Mouse (Mus musculus) olfactory bulb, adult 2 months (tissue): Measurements from ENCODE around the gene Foxs1. TPM values are rescaled to one million over a fixed set of nuclear protein-coding genes. Genes with fewer than 3 reads are reported as not detected.

Source experiments
- H3K27ac ChIP-seq: fragments of 200-500 bp; 2 replicates; pipeline ENCODE4 v1.5.1; 2012; ENCODE audit warnings: low read depth, low read length; ENCODE audit not compliant: insufficient read depth
- H3K4me1 ChIP-seq: fragments of 200-500 bp; 2 replicates; pipeline ENCODE4 v1.6.1; 2012; ENCODE audit warnings: low read length; ENCODE audit not compliant: control insufficient read depth, insufficient read depth
- H3K4me3 ChIP-seq: fragments of 200-500 bp; 2 replicates; pipeline ENCODE4 v1.5.1; 2012; ENCODE audit warnings: mild to moderate bottlenecking, low read depth, low read length, moderate library complexity; ENCODE audit not compliant: insufficient read depth
- CTCF ChIP-seq: fragments of 200-500 bp; IDR thresholded peaks from 2 replicates; pipeline ENCODE4 v1.5.1; 2012; ENCODE audit warnings: low read depth, mild to moderate bottlenecking, low read length, moderate library complexity; ENCODE audit not compliant: insufficient read depth
- POLR2A ChIP-seq: fragments of 200-500 bp; IDR thresholded peaks from 2 replicates; pipeline ENCODE4 v1.6.1; 2012; ENCODE audit warnings: mild to moderate bottlenecking, low read depth, low read length, moderate library complexity; ENCODE audit not compliant: insufficient read depth
- WGBS: fragments of 180-500 bp; shearing (Covaris S2); methylation state at CpG from one replicate; pipeline ENCODE4 v1.1.7; 2018; 5-methylcytosine and 5-hydroxymethylcytosine counted together
- polyA plus RNA-seq: library from polyadenylated mRNA; stranded (reverse); fragments of >200 nt; gene quantifications from 2 replicates; pipeline ENCODE4 v1.2.4, GENCODE M21; 2012; ENCODE audit warnings: low replicate concordance; ENCODE audit not compliant: missing spikeins, insufficient read depth, insufficient read length

Foxs1 gene
- polyA plus RNA-seq, 1 experiment = not detected

DNA sequence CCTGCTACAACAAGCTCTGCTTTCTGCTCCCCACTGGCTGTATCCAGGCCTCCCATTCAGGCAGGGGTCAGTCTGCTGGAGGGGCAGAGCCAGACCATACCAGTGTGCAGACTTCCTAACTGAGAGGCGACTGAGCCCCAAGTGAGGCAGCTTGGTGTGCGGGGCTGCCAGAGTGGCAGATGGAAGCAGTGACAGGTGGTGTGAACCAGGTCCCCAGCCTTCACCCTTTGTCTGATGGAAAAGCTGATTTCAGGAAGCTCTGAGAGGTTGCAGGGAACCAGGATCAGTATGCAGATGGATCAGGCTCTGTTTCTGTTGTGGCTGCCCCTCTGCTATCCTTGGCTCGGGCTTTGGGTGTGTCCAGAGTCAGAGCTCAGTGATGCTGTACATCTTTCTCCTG lies 9.4 kb downstream of the Foxs1 start:
- Histone ChIP-seq H3K27ac (no peak overlapping the region), H3K4me1 (peaks cover 15% of the 10 kb centered on the region), H3K4me3 (no peak overlapping the region)
- no peak for TF ChIP-seq CTCF
- no peak for TF ChIP-seq POLR2A
- WGBS = 91% methylated on average over 3 of the region's 3 CpGs

DNA sequence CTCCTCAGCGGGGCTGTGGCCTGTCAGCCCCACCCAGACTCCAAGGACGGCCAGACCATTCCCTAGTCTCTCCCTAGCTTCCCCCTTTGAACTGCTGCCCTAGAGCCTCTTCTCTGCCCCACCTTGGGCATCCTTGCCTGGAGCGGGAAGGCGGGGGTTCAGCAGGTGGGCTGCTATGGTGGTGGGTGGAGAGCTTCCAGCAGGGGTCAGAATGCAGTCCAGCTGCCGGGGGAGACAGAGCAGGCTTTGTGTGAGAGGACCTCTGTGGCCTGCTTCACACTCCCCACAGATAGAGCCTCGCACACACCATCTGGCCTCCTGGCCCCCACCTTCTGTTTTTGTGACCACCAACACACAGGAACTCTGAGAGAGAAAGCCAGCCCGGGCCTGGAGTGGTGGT lies 10.6 kb downstream of the Foxs1 start:
- WGBS = 68% methylated on average over 7 of the region's 7 CpGs
- H3K4me3 ChIP-seq = no peak overlapping the region
- peaks cover 7% of the 10 kb centered on the region for H3K4me1 ChIP-seq
- no peak overlapping the region for H3K27ac ChIP-seq
- TF ChIP-seq POLR2A (no peak), CTCF (no peak)

DNA sequence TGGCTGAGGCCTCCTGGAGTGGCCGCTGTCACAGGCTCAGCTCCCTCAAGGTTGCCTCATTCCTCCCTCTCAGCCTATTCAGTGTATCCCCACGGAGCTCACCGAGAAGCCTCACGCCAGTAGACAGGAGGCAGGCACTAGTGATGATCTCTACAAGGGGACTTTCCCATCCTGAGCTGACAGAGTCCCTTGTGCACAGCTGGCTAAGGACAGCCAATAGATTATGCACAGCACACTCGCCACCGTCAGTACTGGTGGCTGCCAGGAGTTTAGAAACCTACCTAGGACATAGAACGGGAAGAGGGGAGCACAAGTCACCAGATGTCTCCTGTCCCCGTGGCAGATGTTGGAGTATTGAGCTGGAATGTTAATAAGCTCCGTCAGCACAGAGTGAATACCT lies 15.3 kb downstream of the Foxs1 start:
- WGBS = 68% methylated on average over 9 of the region's 9 CpGs
- Histone ChIP-seq H3K27ac (no peak overlapping the region), H3K4me3 (no peak overlapping the region), H3K4me1 (peaks cover 5% of the 10 kb centered on the region)
- TF ChIP-seq CTCF (no peak), POLR2A (no peak)

DNA sequence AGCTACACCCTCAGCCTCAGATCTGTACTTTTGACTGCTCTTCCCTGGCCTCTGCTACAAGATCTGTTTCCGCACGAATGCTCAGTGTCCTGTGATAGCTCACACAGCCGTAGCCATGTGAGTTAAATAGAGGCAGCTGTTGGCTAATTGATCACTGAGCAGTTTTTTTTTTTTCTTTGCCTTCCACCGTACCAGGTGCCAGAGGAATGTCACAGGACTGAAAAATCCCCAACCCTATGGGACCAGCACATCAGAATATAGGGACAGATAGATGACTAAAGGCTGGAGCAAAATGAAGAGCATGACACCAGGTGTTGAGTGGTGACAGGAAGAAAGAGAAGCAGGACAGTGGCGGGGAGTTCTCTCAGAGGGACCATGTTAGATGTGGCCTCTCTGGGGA lies 16.9 kb downstream of the Foxs1 start:
- Histone ChIP-seq H3K27ac (no peak overlapping the region), H3K4me1 (peaks cover 5% of the 10 kb centered on the region), H3K4me3 (no peak overlapping the region)
- WGBS = 69% methylated on average over 5 of the region's 5 CpGs
- TF ChIP-seq CTCF (no peak), POLR2A (no peak)

DNA sequence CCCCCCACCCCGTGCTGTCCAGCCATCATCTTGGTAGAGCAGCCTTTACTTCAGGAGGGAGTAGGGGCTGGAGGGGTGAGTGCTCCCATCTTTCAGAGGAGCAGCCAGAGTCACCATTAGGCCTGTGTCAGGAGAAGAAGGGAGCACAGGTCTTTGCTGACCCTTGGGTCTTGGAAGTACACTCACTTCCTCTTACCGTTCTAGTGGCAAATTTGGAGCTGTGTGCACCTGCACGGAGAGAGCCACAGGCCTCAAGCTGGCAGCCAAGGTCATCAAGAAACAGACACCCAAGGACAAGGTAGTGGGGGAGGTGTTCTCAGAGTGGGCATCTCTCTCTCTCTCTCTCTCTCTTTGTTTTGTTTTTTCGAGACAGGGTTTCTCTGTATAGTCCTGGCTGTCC lies 17.6 kb downstream of the Foxs1 start:
- TF ChIP-seq CTCF (no peak), POLR2A (no peak)
- Histone ChIP-seq H3K4me1 (peaks cover 5% of the 10 kb centered on the region), H3K4me3 (no peak overlapping the region), H3K27ac (no peak overlapping the region)
- WGBS = 72% methylated on average over 4 of the region's 4 CpGs

DNA sequence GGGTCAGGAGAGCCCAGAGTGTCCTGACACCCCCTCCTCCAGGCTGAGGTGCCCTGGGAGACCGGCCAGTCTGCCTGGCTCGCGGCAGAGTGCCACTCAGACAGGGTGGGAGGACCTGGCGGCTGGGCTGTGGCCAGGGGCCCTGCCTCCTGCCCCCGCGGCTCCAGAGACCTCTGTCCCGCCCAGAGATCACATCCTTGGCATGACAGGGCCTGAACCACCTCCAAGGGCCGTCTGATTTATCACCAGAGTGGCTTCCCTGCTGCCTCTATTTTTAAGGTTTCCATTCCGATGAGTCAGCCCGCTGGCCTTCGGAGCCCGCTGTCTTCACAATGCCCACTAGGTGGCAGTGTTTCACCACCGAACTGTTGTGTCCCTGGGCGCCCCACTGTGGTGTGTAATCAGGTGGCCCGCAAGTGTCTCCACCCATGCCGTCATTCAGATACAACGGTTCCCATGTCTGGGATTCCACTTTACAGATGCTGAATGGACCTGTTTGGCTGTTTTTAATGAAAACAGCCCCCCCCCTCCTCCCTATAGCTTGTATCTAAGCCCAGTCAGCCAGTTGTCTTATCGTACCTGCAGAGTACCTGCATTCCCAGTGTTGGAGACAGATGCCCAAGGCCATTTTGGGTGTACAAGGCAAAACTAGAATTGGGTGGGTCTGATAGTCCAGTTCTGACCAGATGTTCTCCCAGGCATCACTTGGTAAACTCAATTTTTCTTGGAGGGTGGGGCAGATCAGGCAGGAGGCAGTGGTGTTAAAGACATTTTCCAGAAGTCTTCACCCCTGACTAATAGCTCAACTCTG lies 18.5 kb downstream of the Foxs1 start:
- H3K27ac ChIP-seq = no peak overlapping the region
- H3K4me1 ChIP-seq = peaks cover 5% of the 10 kb centered on the region
- 2% methylated on average over 18 of the region's 18 CpGs for WGBS
- TF ChIP-seq POLR2A (no peak), CTCF (peak; percentile 88)
- peak overlapping the region; percentile 20; the same call in 1 of the 2 replicates for H3K4me3 ChIP-seq

DNA sequence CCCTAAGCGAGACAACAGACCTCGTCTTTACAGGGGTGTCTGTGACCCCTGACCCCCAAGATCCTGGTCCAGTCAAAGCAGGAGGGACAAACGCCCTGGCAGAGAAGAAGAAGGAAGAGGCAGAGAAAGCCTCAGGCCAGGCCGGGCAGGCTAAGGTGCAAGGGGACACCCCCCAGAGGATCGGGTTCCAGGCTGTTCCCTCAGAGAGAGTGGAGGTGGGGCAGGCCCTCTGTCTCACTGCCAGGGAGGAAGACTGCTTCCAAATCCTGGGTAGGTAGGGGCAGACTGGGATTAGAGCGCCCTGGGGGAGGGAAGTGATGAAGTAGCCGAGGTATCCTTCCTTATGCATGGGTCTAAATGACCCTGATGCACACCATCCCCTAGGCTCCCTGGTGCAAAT lies 19.5 kb downstream of the Foxs1 start:
- peaks cover 5% of the 10 kb centered on the region for H3K4me1 ChIP-seq
- no peak overlapping the region for H3K4me3 ChIP-seq
- H3K27ac ChIP-seq = no peak overlapping the region
- whole genome bisulfite sequencing = 50% methylated on average over 7 of the region's 7 CpGs
- TF ChIP-seq CTCF (no peak), POLR2A (no peak)

DNA sequence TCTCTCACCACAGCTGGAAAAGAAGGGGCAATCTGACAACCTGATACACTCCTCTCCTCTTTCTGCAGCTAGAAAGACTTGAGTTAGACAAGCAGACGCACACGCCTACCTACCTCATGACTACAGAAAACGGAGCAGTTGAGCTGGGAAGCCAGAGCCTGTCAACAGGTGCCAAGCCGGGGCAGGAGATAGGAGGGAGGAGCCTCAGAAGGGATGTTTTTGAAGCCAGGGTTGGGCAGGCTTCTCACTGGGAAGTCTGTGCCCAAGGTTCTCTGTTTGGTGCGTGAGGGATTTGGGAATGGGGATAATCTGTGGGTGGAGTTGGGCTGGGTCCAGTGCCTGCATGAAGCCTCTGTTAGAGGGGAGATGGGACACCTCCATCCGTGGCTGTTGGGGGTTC lies 21.6 kb downstream of the Foxs1 start:
- no peak overlapping the region for H3K4me3 ChIP-seq
- WGBS = 39% methylated on average over 6 of the region's 6 CpGs
- peaks cover 16% of the 10 kb centered on the region for H3K4me1 ChIP-seq
- no peak overlapping the region for H3K27ac ChIP-seq
- no peak for TF ChIP-seq POLR2A
- no peak for TF ChIP-seq CTCF

DNA sequence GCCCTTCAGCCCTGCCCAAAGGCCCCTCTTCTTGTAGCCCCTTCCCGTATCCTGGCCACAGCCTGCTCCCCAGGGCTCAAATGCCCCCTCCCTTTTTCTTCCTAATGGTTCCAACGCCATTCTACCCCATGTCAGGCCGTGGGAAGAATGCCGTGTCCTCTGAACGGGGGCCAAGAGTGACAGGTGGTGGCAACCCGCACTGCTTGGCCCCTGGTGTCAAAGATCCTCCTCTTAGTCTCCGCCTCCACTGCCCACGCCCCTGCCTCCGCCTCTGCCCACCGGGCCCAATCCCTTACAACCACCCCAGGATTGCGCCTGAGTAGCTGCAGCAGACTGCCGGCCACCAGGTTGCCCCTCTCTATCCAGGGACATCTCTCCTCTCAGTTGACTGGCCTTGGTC lies 22.0 kb downstream of the Foxs1 start, which contains the start of gene Mylk2:
Gene Mylk2, plus strand, starts transcription at position 322 of the 400 bp plus-strand sequence.
- WGBS = 29% methylated on average over 12 of the region's 12 CpGs
- Histone ChIP-seq H3K4me3 (no peak within 1 kb of the TSS), H3K27ac (no peak within 1 kb of the TSS), H3K4me1 (peaks cover 19% of the 10 kb centered on the region)
- TF ChIP-seq POLR2A = no peak
- no peak for TF ChIP-seq CTCF
